Mouse (Mus musculus): ENCODE data around the gene Nit2.

DNA sequence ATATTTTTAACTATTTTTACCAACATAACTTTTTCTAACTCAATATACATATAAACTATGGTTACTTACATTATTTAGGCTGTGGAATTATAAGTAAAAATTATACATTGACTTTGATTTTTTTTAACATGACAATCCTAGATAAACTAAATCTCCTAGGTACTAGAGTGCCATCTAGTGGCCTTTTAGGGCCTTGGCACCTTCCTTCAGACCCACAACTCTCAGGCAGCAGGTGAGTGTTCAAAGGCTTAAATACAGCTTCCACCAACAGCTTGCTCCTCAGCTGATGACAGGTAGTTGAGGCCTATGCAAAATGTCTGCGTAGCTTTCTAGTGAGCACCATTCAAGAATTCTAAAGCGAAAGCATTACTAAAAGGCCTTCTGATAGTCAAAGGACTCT, 10.1 kb upstream of the Nit2 start:
- TF ChIP-seq CTCF (IDR thresholded peaks at IDR 0.05; ENCODE audit: low read depth) (peak; percentile 61), EP300 (IDR thresholded peaks at IDR 0.05; ENCODE audit: low read depth) (no peak)

Data from heart, postnatal 0 days (tissue).